7 mouse cellular contexts compared by ENCODE assay signal in the genomic region with DNA sequence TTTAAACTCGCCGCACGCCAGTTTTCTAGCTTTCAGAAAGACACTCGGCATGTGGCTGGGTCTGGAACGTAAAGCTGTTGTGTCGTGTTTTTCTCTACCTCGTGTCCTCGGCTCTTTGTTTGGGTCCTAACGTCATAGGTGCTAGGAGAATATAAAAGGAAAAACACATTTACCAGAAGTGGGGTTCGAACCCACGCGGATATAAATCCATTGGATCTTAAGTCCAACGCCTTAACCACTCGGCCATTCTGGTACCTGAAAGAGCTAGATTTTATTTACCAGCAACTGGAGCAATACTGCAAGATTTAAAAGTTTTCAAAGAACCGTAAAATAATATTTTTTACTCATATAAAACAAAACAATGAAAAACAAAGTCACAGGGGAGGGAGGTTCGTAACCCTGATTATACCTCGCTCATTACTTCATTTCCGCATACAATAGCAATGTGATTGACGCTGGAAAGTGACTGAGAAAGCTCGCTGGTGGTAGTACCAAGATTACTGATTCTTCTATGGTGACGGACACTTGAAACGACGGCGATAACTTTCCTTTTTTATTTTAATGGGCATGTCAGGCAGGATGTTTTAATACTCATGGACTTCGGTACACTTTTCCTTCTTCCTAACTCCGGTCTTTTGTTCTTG. TPM values are rescaled to one million over a fixed set of nuclear protein-coding genes. Genes with fewer than 3 reads are reported as not detected.
DNase-seq lines count a peak whose midpoint lies in the region; ATAC-seq lines count a peak whose summit lies in the region.

No protein-coding gene starts in this region.

- intact Hi-C loops in left cerebral cortex, postnatal 10 days (cut with DNase I) = loop anchor here (5.0 to 10.0 kb wide), 4 partner anchors 414 to 786 kb away; a partner anchor contains a TSS

- peak; percentile 76 to 96 for DNase-seq in adrenal gland, adult (ENCODE audit: inconsistent age in 2 of 2, low spot score in 1 of 2)
- DNase-seq in embryo, embryonic 10.5 days (ENCODE audit: low spot score) = peak; percentile 97
- DNase-seq in gastrocnemius, postnatal 10 days = peak; percentile 48
- DNase-seq in left cerebral cortex, postnatal 10 days (ENCODE audit: extremely low spot score in 1 of 2, low spot score in 2 of 2) = peak; percentile 71 to 86
- peak; percentile 86 to 89 for DNase-seq in right cerebral cortex, postnatal 10 days (ENCODE audit: low spot score in 2 of 2)

- ATAC-seq in inflammation-experienced regulatory T-cells, adult 6 months = peak; percentile 28
- peak; percentile 35 for ATAC-seq in megakaryocyte progenitor cell, adult 5-6 weeks (replicated peaks; ENCODE audit: poor library complexity)

RNA-seq across cellular contexts. Expression of a gene that starts 30.1 kb away (rescaled TPM):
- not detected for total RNA-seq in gastrocnemius, postnatal 10 days (2021)
- polyA plus RNA-seq in inflammation-experienced regulatory T-cells, adult 6 months (2017; shearing (Covaris generic)) = under 1 TPM in 1 of 3 experiments, not detected in 2; 0.16 TPM
- not detected for total RNA-seq in left cerebral cortex, postnatal 10 days (2021)
- total RNA-seq in megakaryocyte progenitor cell, adult 5-6 weeks (2015) = 0.07 TPM in 1 of 2 replicates, not detected in the other
- not detected in 2 replicates for total RNA-seq in megakaryocyte progenitor cell, adult 5-6 weeks (2017)

RNA-seq across cellular contexts. Expression of a gene that starts 45.3 kb away (rescaled TPM):
- total RNA-seq in gastrocnemius, postnatal 10 days (2021) = 10 to 100 TPM; 77.5 to 77.9 TPM
- 1 to 10 TPM; 7.1 to 8.4 (median 8.3) TPM for polyA plus RNA-seq in inflammation-experienced regulatory T-cells, adult 6 months (2017; shearing (Covaris generic))
- total RNA-seq in left cerebral cortex, postnatal 10 days (2021) = 10 to 100 TPM; 58.7 to 59.4 TPM
- 35.3 and 40.5 TPM in 2 replicates for total RNA-seq in megakaryocyte progenitor cell, adult 5-6 weeks (2015)
- total RNA-seq in megakaryocyte progenitor cell, adult 5-6 weeks (2017) = 42.1 and 50.8 TPM in 2 replicates

RNA-seq across cellular contexts. Expression of a gene that starts 51.4 kb away (rescaled TPM):
- total RNA-seq in gastrocnemius, postnatal 10 days (2021) = not detected
- polyA plus RNA-seq in inflammation-experienced regulatory T-cells, adult 6 months (2017; shearing (Covaris generic)) = not detected
- total RNA-seq in left cerebral cortex, postnatal 10 days (2021) = not detected
- not detected in 2 replicates for total RNA-seq in megakaryocyte progenitor cell, adult 5-6 weeks (2015)
- total RNA-seq in megakaryocyte progenitor cell, adult 5-6 weeks (2017) = not detected in 2 replicates

Comparison
In these comparisons a context has a peak if more than half of its experiments do, and no peak if none do; other contexts are left out.
1. Peak in every context shown above with its lines: DNase-seq and ATAC-seq.